In genomic region chr2:85160901-85161637, GRCm38 (mm10) we compare ENCODE assay signal across 10 mouse cellular contexts. TPM values are rescaled to one million over a fixed set of nuclear protein-coding genes. Genes with fewer than 3 reads are reported as not detected.
DNase-seq lines count a peak whose midpoint lies in the region; ATAC-seq and TF ChIP-seq lines count a peak whose summit lies in the region.
"Had no signal": no experiment of that assay in that cellular context is flagged by ENCODE, and none has a peak within 500 bp of the region (broad histone marks: within the 10 kb centered on the region; RNA-seq: fewer than 3 reads in every experiment).

No protein-coding gene starts in this region.

- no peaks in the 10 kb centered on the region for H3K27me3 ChIP-seq in forebrain, embryonic 12.5 days
- H3K27me3 ChIP-seq in hindbrain, embryonic 16.5 days (replicated peaks; ENCODE audit: control insufficient read depth, insufficient read depth, low read length), result no peaks in the 10 kb centered on the region
- no peaks in the 10 kb centered on the region for H3K27me3 ChIP-seq in midbrain, postnatal 0 days (ENCODE audit: insufficient read depth, low read length)

- no peaks in the 10 kb centered on the region for H3K9me3 ChIP-seq in forebrain, embryonic 12.5 days
- no peaks in the 10 kb centered on the region for H3K9me3 ChIP-seq in hindbrain, embryonic 16.5 days (ENCODE audit: control insufficient read depth, low read length)
- no peaks in the 10 kb centered on the region for H3K9me3 ChIP-seq in midbrain, postnatal 0 days (ENCODE audit: low read length)

- H3K4me1 ChIP-seq in forebrain, embryonic 12.5 days, result peaks cover 17% of the 10 kb centered on the region
- H3K4me1 ChIP-seq in hindbrain, embryonic 16.5 days (ENCODE audit: control insufficient read depth, insufficient read depth, low read depth, low read length), result peaks cover 6% of the 10 kb centered on the region
- H3K4me1 ChIP-seq in midbrain, postnatal 0 days (ENCODE audit: insufficient read depth, low read length), result peaks cover 4% of the 10 kb centered on the region; the same call in 1 of the 2 replicates

- peak; percentile 42 for DNase-seq in embryo, embryonic 11 days
- peak; percentile 24 for DNase-seq in midbrain, postnatal 0 days (ENCODE audit: low spot score)
- no peak for DNase-seq in left cerebral cortex, adult 8-10 months (ENCODE audit: low spot score in 2 of 2)
- no peak for DNase-seq in heart, adult 9 months (ENCODE audit: low spot score in 2 of 2)
- no peak for DNase-seq in adrenal gland, adult 18-20 months (ENCODE audit: low spot score in 2 of 2)
- DNase-seq: cerebellum, adult 9-10 months had no signal

- no peak overlapping the region for H3K4me3 ChIP-seq in forebrain, embryonic 12.5 days (replicated peaks)
- no peak overlapping the region for H3K4me3 ChIP-seq in hindbrain, embryonic 16.5 days (ENCODE audit: low read length)
- no peak overlapping the region for H3K4me3 ChIP-seq in midbrain, postnatal 0 days (ENCODE audit: low read depth, low read length)

- H3K36me3 ChIP-seq in forebrain, embryonic 12.5 days (replicated peaks), result no peaks in the 10 kb centered on the region
- H3K36me3 ChIP-seq in hindbrain, embryonic 16.5 days (ENCODE audit: control insufficient read depth, insufficient read depth, low read length), result no peaks in the 10 kb centered on the region
- no peaks in the 10 kb centered on the region for H3K36me3 ChIP-seq in midbrain, postnatal 0 days (ENCODE audit: insufficient read depth, low read length)

- no peak overlapping the region for H3K4me2 ChIP-seq in forebrain, embryonic 12.5 days
- no peak overlapping the region for H3K4me2 ChIP-seq in hindbrain, embryonic 16.5 days (ENCODE audit: low read length)
- H3K4me2 ChIP-seq in midbrain, postnatal 0 days (ENCODE audit: low read depth, low read length, poor library complexity, severe bottlenecking), result no peak overlapping the region

- peak; percentile 68 for ATAC-seq in forebrain, embryonic 12.5 days (ENCODE audit: low FRiP score)
- ATAC-seq in hindbrain, embryonic 16.5 days, result peak; percentile 73
- peak; percentile 84 for ATAC-seq in midbrain, postnatal 0 days (ENCODE audit: low FRiP score)
- no peak for ATAC-seq in megakaryocyte progenitor cell, adult 5-6 weeks (replicated peaks; ENCODE audit: poor library complexity)
- ATAC-seq: intestine, embryonic 16.5 days had no signal

- H3K9ac ChIP-seq in forebrain, embryonic 12.5 days, result no peak overlapping the region
- no peak overlapping the region for H3K9ac ChIP-seq in hindbrain, embryonic 16.5 days (ENCODE audit: low read depth, low read length)
- H3K9ac ChIP-seq in midbrain, postnatal 0 days (replicated peaks; ENCODE audit: low read length, poor library complexity, severe bottlenecking), result no peak overlapping the region

- WGBS in forebrain, embryonic 12.5 days, result 84% methylated on average over 4 of the region's 4 CpGs
- 69% methylated on average over 4 of the region's 4 CpGs for WGBS in hindbrain, embryonic 16.5 days
- 77% methylated on average over 4 of the region's 4 CpGs for WGBS in midbrain, postnatal 0 days

- no peak for TF ChIP-seq CTCF in midbrain, postnatal 0 days (IDR thresholded peaks at IDR 0.05)

- H3K27ac ChIP-seq in forebrain, embryonic 12.5 days, result no peak overlapping the region
- H3K27ac ChIP-seq in hindbrain, embryonic 16.5 days (ENCODE audit: low read depth, low read length), result no peak overlapping the region
- H3K27ac ChIP-seq in midbrain, postnatal 0 days (ENCODE audit: low read depth, low read length), result no peak overlapping the region

RNA-seq across cellular contexts. Expression of gene Aplnr, which starts 25.0 kb away (rescaled TPM):
- polyA plus RNA-seq in forebrain, embryonic 12.5 days (2016; fragmentation: Nextera tagmentation; extraction: Ambion mirVana), result 27.7 and 28.1 TPM in 2 replicates
- polyA plus RNA-seq in hindbrain, embryonic 16.5 days (2015; fragmentation: Nextera tagmentation; extraction: Ambion mirVana), result 23.9 and 33.7 TPM in 2 replicates
- total RNA-seq in midbrain, postnatal 0 days (2014; rRNA removed), result 17.4 and 22.4 TPM in 2 replicates
- polyA plus RNA-seq in midbrain, postnatal 0 days (2015; fragmentation: Nextera tagmentation; extraction: Ambion mirVana), result 19.3 and 21.3 TPM in 2 replicates
- under 1 TPM; 0.23 to 0.28 (median 0.27) TPM for total RNA-seq in left cerebral cortex, adult 8-10 months (2022)
- total RNA-seq in megakaryocyte progenitor cell, adult 5-6 weeks (2015), result 0.02 and 0.05 TPM in 2 replicates
- total RNA-seq in megakaryocyte progenitor cell, adult 5-6 weeks (2017), result 0.12 TPM in 1 of 2 replicates, not detected in the other
- 1 to 10 TPM; 4.2 to 7.1 TPM for total RNA-seq in adrenal gland, adult 18-20 months (2021)

RNA-seq across cellular contexts. Expression of gene Lrrc55, which starts 35.9 kb away (rescaled TPM):
- 2.8 and 3.1 TPM in 2 replicates for polyA plus RNA-seq in forebrain, embryonic 12.5 days (2016; fragmentation: Nextera tagmentation; extraction: Ambion mirVana)
- polyA plus RNA-seq in hindbrain, embryonic 16.5 days (2015; fragmentation: Nextera tagmentation; extraction: Ambion mirVana), result 12.7 and 13.2 TPM in 2 replicates
- 29.6 and 32.3 TPM in 2 replicates for total RNA-seq in midbrain, postnatal 0 days (2014; rRNA removed)
- 10.9 and 11.5 TPM in 2 replicates for polyA plus RNA-seq in midbrain, postnatal 0 days (2015; fragmentation: Nextera tagmentation; extraction: Ambion mirVana)
- 10 to 100 TPM; 31.0 to 44.8 (median 36.6) TPM for total RNA-seq in left cerebral cortex, adult 8-10 months (2022)
- not detected in 2 replicates for total RNA-seq in megakaryocyte progenitor cell, adult 5-6 weeks (2015)
- not detected in 2 replicates for total RNA-seq in megakaryocyte progenitor cell, adult 5-6 weeks (2017)
- total RNA-seq in adrenal gland, adult 18-20 months (2021), result 10 to 100 TPM; 17.0 to 20.0 TPM

Comparison
In these comparisons a context has a peak if more than half of its experiments do, and no peak if none do; other contexts are left out.
1. DNase-seq: peak in embryo, embryonic 11 days (single experiment) and midbrain, postnatal 0 days (single experiment); none in left cerebral cortex, adult 8-10 months (0 of 2), heart, adult 9 months (0 of 2) and adrenal gland, adult 18-20 months (0 of 2).
2. RNA of gene Aplnr, which starts 25.0 kb away (total RNA-seq): 17.4 to 22.4 TPM in midbrain, postnatal 0 days and 4.2 to 7.1 TPM in adrenal gland, adult 18-20 months; 0.23 to 0.28 TPM in left cerebral cortex, adult 8-10 months and 0.02 to 0.12 TPM in megakaryocyte progenitor cell, adult 5-6 weeks; every median in the first group is over 4 times any median in the second.
3. RNA of gene Lrrc55, which starts 35.9 kb away (total RNA-seq): 31.0 to 44.8 TPM in left cerebral cortex, adult 8-10 months, 29.6 to 32.3 TPM in midbrain, postnatal 0 days and 17.0 to 20.0 TPM in adrenal gland, adult 18-20 months; not detected in megakaryocyte progenitor cell, adult 5-6 weeks; every median in the first group is over 10 times any median in the second.